Mouse (Mus musculus) forebrain, embryonic 11.5 days (tissue): ENCODE results near the gene Sox1. TPM values are rescaled to one million over a fixed set of nuclear protein-coding genes. Genes with fewer than 3 reads are reported as not detected.

ENCODE experiments used
- ATAC-seq: fragments of 200-750 bp; cut with Nextera tagmentation; replicated peaks from 2 replicates; pipeline ENCODE4 v1.8.0; 2017; ENCODE audit warnings: moderate TSS enrichment; ENCODE audit not compliant: low FRiP score
- DNase-seq: peaks from one replicate; pipeline ENCODE4 v3.0.0-alpha.2; 2017; ENCODE audit warnings: low spot score
- H3K27ac ChIP-seq: fragments of 300-500 bp; sonication (generic); 2 replicates; pipeline ENCODE4 v1.5.1; 2014; ENCODE audit warnings: low read depth, low read length
- H3K27me3 ChIP-seq: fragments of 300-500 bp; sonication (generic); 2 replicates; pipeline ENCODE4 v1.6.1; 2014; ENCODE audit warnings: mild to moderate bottlenecking, low read length, mixed read lengths; ENCODE audit not compliant: control insufficient read depth, insufficient read depth
- H3K36me3 ChIP-seq: fragments of 300-500 bp; sonication (generic); 2 replicates; pipeline ENCODE4 v1.6.1; 2014; ENCODE audit warnings: mild to moderate bottlenecking, low read length, moderate library complexity, mixed read lengths; ENCODE audit not compliant: control insufficient read depth, insufficient read depth
- H3K4me1 ChIP-seq: fragments of 300-500 bp; sonication (generic); replicated peaks from 2 replicates; pipeline ENCODE4 v1.6.1; 2014; ENCODE audit warnings: low read length, mixed read lengths; ENCODE audit not compliant: control insufficient read depth, insufficient read depth
- H3K4me2 ChIP-seq: fragments of 300-500 bp; sonication (generic); 2 replicates; pipeline ENCODE4 v1.6.1; 2014; ENCODE audit warnings: low read depth, mild to moderate bottlenecking, low read length, moderate library complexity, mixed read lengths; ENCODE audit not compliant: severe bottlenecking
- H3K4me3 ChIP-seq: fragments of 300-500 bp; sonication (generic); 2 replicates; pipeline ENCODE4 v1.5.1; 2014; ENCODE audit warnings: low read depth, low read length
- H3K9ac ChIP-seq: fragments of 300-500 bp; sonication (generic); 2 replicates; pipeline ENCODE4 v1.6.1; 2014; ENCODE audit warnings: low read length
- H3K9me3 ChIP-seq: fragments of 300-500 bp; sonication (generic); 2 replicates; pipeline ENCODE4 v1.6.1; 2016; ENCODE audit warnings: low read length, mixed read lengths; ENCODE audit not compliant: control insufficient read depth
- WGBS: fragments of 180-500 bp; shearing (Covaris S2); extraction: QIAGEN DNeasy Blood & Tissue Kit; methylation state at CpG from one replicate; pipeline ENCODE4 v1.1.7; 2014; 5-methylcytosine and 5-hydroxymethylcytosine counted together
- polyA plus RNA-seq: library from polyadenylated mRNA; unstranded; fragments of >200 nt; fragmentation: Nextera tagmentation; extraction: Ambion mirVana; gene quantifications from 2 replicates; pipeline ENCODE4 v1.2.1, GENCODE M21; 2014

Gene Sox1
- 11.3 and 12.4 TPM in 2 replicates for polyA plus RNA-seq

DNA sequence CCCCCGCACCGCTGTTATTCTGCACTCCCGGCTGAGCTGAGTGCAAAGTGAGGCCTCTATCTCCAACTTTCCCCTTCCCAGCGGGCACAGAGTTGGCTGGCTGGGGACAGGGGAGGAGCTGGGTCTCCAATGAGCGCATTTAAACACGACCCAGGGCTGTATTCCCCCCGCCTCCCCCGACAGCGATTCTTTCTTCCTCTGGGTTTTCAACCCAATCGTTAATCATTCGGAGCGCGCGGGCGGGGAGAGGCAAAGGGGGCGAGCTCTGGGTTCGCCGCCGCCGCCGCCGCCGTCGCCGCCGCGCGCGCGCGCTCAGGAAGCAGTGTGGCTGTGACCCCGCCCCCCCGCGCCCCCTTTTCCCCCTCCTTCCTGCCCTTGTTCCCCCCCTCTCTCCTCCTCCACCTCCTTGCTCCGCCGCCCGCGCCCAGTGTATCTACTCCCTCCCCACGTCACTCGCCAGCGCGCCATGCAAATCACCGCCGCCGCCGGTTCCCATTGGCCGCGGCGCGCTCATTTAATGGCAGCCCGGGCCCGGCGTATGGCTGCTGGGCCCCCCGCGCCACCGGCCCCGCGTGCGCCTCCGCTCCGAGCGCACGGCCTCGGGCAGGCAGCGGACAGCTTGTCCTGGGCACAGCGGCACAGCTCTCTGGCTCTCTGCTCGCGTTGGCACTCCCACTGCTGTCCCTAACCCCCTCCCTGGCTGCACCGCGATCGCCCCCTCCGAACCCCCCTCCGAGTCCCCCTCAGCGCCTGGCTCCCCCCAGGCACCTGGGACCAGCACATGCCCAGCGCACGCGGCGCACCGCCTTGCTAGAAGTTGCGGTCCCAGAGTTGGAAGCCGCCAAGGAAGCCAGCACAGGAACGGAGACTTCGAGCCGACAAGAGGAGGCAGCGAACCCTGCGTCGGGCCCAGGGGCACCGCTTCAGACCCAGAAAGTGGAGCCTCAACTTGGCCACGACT is at the start of gene Sox1:
TSS of gene Sox1 (plus strand) at position 225 of the 961 bp plus-strand sequence.
- ATAC-seq: peak; percentile 89
- Histone ChIP-seq H3K27ac (peak within 1 kb of the TSS; percentile 99), H3K9ac (peak within 1 kb of the TSS; percentile 98), H3K4me2 (peak within 1 kb of the TSS; percentile 71), H3K9me3 (no peaks in the 10 kb centered on the region), H3K36me3 (no peaks in the 10 kb centered on the region), H3K4me1 (peaks cover 16% of the 10 kb centered on the region), H3K4me3 (peak within 1 kb of the TSS; percentile 94), H3K27me3 (peaks cover 23% of the 10 kb centered on the region)
- DNase-seq: peak; percentile 98
- whole genome bisulfite sequencing: under 1% methylated on average over 79 of the region's 89 CpGs

DNA sequence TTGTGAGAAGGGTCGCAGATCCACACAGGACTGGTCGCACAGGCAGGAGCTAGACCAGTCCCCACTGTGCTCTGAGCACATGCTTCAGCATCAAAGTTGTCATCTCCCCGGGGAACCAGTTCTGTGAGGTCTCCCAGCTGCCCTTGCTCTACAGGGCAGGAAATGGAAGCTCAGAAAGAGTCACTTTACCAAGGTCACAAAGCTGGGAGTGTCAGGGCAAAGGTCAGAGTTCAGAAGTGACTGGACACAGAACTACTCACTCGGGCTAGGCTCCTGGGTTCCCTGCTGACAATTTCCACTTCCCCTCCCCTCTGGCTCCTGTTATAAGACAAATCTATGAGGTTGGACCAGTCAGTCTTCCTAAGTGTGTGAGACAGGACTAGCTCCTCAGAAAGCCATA is 49.2 kb upstream of the Sox1 start:
- H3K4me3 ChIP-seq: no peak overlapping the region
- no peak overlapping the region for H3K4me2 ChIP-seq
- no peaks in the 10 kb centered on the region for H3K4me1 ChIP-seq
- WGBS: 68% methylated on average over 4 of the region's 4 CpGs
- H3K36me3 ChIP-seq: no peaks in the 10 kb centered on the region
- H3K9ac ChIP-seq: no peak overlapping the region
- no peak overlapping the region for H3K27ac ChIP-seq
- H3K9me3 ChIP-seq: no peaks in the 10 kb centered on the region
- DNase-seq (no peak), ATAC-seq (no peak)
- peaks cover 16% of the 10 kb centered on the region for H3K27me3 ChIP-seq

DNA sequence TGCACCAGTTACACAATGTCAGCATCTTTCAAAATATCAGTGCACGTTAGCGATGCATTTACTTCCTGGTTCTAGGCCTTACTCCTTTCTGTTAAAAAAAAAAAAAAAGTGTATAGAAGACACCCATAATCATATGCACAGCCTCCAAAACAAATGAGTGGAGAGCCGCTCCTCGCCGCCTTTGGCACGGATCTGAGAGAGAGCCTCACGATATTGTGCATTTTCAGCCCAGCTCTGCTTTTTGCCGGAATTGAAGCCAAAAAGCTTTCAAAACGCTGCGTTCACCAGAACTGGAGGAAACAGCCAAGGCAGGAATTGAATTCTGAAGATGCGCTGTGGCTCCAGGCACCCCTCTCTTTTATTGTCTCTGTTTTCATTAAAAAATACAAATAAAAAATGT is 48.2 kb upstream of the Sox1 start:
- ATAC-seq (no peak), DNase-seq (no peak)
- H3K4me1 ChIP-seq: no peaks in the 10 kb centered on the region
- peaks cover 6% of the 10 kb centered on the region for H3K27me3 ChIP-seq
- WGBS: 92% methylated on average over 11 of the region's 11 CpGs
- no peaks in the 10 kb centered on the region for H3K9me3 ChIP-seq
- no peak overlapping the region for H3K9ac ChIP-seq
- no peak overlapping the region for H3K4me2 ChIP-seq
- no peak overlapping the region for H3K27ac ChIP-seq
- no peak overlapping the region for H3K4me3 ChIP-seq
- no peaks in the 10 kb centered on the region for H3K36me3 ChIP-seq

DNA sequence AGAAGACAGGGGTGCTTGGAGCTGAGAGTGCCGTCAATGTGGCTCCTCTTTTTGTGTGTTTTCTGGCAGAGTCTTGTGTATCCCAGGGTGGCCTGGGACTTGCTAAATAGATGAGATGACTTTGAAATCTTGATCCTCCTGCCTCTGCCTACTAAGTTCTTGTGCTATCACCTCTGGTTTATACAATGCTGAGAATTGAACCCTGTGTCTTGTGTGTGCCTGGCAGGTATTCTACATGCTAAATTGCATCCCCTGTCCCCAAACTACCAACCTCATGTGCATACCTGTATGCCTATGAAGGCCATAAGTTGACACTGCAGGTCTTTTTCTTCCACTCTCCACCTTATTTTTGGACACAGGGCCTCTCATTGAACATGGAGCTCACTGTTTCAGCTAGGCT is 46.8 kb upstream of the Sox1 start:
- Histone ChIP-seq H3K9me3 (no peaks in the 10 kb centered on the region), H3K4me3 (no peak overlapping the region), H3K27me3 (no peaks in the 10 kb centered on the region; the same call in 1 of the 2 replicates), H3K27ac (no peak overlapping the region), H3K36me3 (no peaks in the 10 kb centered on the region), H3K4me1 (no peaks in the 10 kb centered on the region), H3K9ac (no peak overlapping the region), H3K4me2 (no peak overlapping the region)
- ATAC-seq (no peak), DNase-seq (no peak)
- 83% methylated on average over 1 of the region's 1 CpGs for WGBS

DNA sequence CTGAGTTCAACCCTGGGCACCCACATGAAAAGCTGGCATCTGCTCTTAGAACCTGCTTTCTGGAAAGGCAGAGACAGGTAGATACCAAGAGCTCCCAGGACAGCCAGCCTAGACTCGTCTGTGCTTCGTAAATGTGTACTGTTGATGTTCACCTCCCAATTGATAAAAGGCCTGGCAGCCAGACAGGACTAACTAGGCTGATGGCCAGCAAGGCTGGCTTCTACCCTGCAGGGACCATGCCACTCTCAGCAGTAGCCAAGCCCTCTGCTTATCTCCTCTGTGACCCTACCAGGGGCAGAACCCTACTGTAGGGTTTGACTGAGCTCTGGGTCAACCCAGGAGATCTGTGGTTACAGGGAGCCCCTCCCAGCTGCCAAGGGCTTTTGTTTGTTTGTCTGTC is 45.5 kb upstream of the Sox1 start:
- no peaks in the 10 kb centered on the region for H3K36me3 ChIP-seq
- H3K9me3 ChIP-seq: no peaks in the 10 kb centered on the region
- no peak for DNase-seq
- no peak overlapping the region for H3K27ac ChIP-seq
- no peak overlapping the region for H3K9ac ChIP-seq
- ATAC-seq: no peak
- H3K4me2 ChIP-seq: no peak overlapping the region
- H3K4me3 ChIP-seq: no peak overlapping the region
- no peaks in the 10 kb centered on the region for H3K4me1 ChIP-seq
- H3K27me3 ChIP-seq: no peaks in the 10 kb centered on the region; the same call in 1 of the 2 replicates
- WGBS: 88% methylated on average over 2 of the region's 2 CpGs

DNA sequence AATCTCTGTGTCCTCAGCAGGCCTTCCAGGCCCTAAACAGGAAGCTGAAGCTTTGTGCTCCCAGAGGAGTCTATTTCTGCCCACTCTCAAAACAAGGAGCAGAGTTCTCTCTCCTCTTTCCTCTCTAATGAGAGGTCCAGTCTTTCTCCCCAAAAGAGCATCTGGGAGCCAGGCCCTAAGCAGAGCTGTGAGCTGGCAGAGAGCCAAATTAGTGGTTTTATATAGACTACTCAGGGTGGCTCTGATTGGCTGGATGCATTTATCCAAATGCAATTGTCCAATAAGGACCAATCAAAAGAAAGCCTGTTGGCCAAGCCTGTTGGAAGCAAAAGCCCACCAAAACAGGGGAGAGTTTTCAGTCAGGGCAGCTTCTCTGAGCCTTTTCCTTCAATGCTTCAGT is 44.0 kb upstream of the Sox1 start:
- no peaks in the 10 kb centered on the region for H3K36me3 ChIP-seq
- no peaks in the 10 kb centered on the region for H3K9me3 ChIP-seq
- H3K4me2 ChIP-seq: no peak overlapping the region
- ATAC-seq (no peak), DNase-seq (no peak)
- H3K27ac ChIP-seq: no peak overlapping the region
- no peaks in the 10 kb centered on the region; the same call in 1 of the 2 replicates for H3K27me3 ChIP-seq
- H3K4me3 ChIP-seq: no peak overlapping the region
- H3K4me1 ChIP-seq: no peaks in the 10 kb centered on the region
- no peak overlapping the region for H3K9ac ChIP-seq

DNA sequence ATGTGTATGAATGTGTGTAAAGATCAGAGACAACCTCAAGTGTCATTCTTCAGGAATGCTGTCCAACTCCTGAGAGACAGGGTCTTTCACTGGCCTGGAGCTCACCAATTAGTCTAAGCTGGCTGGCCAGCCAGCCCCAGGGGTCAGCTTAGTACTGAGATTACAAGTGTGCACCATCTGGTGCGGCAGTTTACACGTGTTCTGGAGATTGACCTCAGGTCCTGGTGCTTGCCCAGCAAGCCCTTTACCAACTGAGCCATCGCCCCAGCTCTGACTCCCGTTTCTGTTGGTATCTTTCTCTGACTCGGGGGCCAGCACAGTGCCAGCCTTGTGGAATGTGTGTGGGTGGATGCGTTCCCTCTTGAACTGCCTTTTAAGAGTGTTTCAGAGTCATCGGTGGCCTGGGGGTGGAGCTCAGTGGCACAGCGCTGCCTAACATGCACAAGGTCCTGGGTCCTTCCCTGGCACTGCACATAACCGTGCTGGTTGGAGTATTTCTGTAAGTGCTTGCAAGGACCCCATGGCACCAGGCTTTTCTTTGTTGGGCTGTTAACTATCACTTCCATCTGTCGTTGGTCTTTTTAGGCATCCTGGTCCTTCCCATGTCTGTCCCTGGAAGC is 40.6 kb upstream of the Sox1 start:
- Histone ChIP-seq H3K9me3 (no peaks in the 10 kb centered on the region), H3K36me3 (no peaks in the 10 kb centered on the region), H3K27me3 (no peaks in the 10 kb centered on the region), H3K27ac (no peak overlapping the region), H3K4me2 (no peak overlapping the region), H3K4me1 (no peaks in the 10 kb centered on the region), H3K4me3 (no peak overlapping the region), H3K9ac (no peak overlapping the region)
- ATAC-seq (no peak), DNase-seq (no peak)
- 72% methylated on average over 10 of the region's 10 CpGs for WGBS

DNA sequence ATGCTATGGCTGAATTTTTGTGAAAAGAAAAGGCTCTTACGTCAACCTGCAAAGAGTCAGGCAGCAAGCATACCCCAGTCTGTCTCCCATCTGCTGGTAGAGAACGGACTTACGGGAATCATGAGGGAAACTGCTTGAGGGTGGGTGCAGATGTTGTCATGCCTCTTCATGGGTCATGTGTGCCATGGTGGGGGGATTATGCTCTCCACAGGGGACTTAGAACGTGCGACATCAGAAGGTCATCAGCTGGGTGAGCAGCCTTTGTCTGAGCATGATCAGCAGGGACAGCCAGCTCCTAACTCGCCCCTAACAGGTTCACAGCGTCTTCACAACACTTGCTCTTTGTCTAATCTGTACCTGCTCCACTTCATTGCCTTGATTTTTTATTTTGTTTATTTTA is 26.9 kb upstream of the Sox1 start:
- no peak overlapping the region for H3K4me3 ChIP-seq
- WGBS: 35% methylated on average over 7 of the region's 7 CpGs
- ATAC-seq (no peak), DNase-seq (no peak)
- H3K9me3 ChIP-seq: no peaks in the 10 kb centered on the region; the same call in 1 of the 2 replicates
- H3K36me3 ChIP-seq: no peaks in the 10 kb centered on the region
- H3K27ac ChIP-seq: no peak overlapping the region
- no peaks in the 10 kb centered on the region; the same call in 1 of the 2 replicates for H3K4me1 ChIP-seq
- H3K27me3 ChIP-seq: peaks cover 4% of the 10 kb centered on the region; the same call in 1 of the 2 replicates
- H3K9ac ChIP-seq: no peak overlapping the region
- no peak overlapping the region for H3K4me2 ChIP-seq
